Mouse (Mus musculus): ENCODE measurements around the gene Leng1.

GRCm38 (mm10) chr7:3712264-3712942 is 46.8 kb upstream of the Leng1 start:
- TF ChIP-seq GATA1 (IDR thresholded peaks at IDR 0.05; ENCODE audit: borderline replicate concordance, low read length), result no peak
- TF ChIP-seq FLI1 (IDR thresholded peaks at IDR 0.05; ENCODE audit: low read length), result no peak

Measured in megakaryocyte, embryonic 14.5 days (primary cell).